Mouse (Mus musculus): ENCODE measurements around the gene Agap1.

DNA sequence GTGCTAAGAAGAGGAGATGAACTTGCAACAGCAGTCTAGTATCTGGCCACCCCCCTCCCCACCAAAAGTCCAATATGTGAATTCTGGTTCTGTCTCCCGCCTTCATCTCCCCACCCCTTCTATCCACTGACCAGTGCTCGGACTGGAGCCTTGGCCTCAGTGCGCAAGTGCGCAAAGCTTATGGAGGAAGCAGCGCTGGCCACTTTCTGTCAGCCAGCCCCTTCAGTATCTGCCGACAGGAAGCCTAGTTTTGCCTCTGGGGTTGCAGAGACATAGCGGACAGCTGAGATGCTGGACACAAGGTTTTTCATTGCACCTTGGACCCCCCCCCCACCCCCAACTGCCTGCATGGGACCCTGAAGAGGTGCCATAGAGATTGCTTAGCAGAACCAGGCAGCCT lies 467.7 kb downstream of the Agap1 start:
- TF ChIP-seq POLR2A (IDR thresholded peaks at IDR 0.05; ENCODE audit: insufficient read depth, low read depth, low read length) (no peak), CTCF (IDR thresholded peaks at IDR 0.05; ENCODE audit: insufficient read depth, low read depth, low read length) (no peak)
